Mouse (Mus musculus): ENCODE results near the gene Rhbdl1. TPM values are rescaled to one million over a fixed set of nuclear protein-coding genes. Genes with fewer than 3 reads are reported as not detected.

The Rhbdl1 gene
- polyA plus RNA-seq, 1 experiment from 2014 or later: not detected

Other genes starting within 250 kb of the Rhbdl1 start
- gene Gng13, start 120.1 kb downstream of the Rhbdl1 start, polyA plus RNA-seq (2014; fragmentation: Illumina TruSeq; extraction: RNeasy Lipid Tissue Mini Kit (QIAGEN cat#74804); ENCODE audit: low read depth, low replicate concordance): not detected
- gene Chtf18, start 109.9 kb downstream of the Rhbdl1 start, polyA plus RNA-seq (2014; fragmentation: Illumina TruSeq; extraction: RNeasy Lipid Tissue Mini Kit (QIAGEN cat#74804); ENCODE audit: low read depth, low replicate concordance): not detected
- not detected for gene Rpusd1, start 109.6 kb downstream of the Rhbdl1 start, polyA plus RNA-seq (2014; fragmentation: Illumina TruSeq; extraction: RNeasy Lipid Tissue Mini Kit (QIAGEN cat#74804); ENCODE audit: low read depth, low replicate concordance)
- gene Mslnl, start 101.3 kb downstream of the Rhbdl1 start, polyA plus RNA-seq (2014; fragmentation: Illumina TruSeq; extraction: RNeasy Lipid Tissue Mini Kit (QIAGEN cat#74804); ENCODE audit: low read depth, low replicate concordance): not detected
- not detected for gene Msln, start 82.9 kb downstream of the Rhbdl1 start, polyA plus RNA-seq (2014; fragmentation: Illumina TruSeq; extraction: RNeasy Lipid Tissue Mini Kit (QIAGEN cat#74804); ENCODE audit: low read depth, low replicate concordance)
- 2.3 TPM for gene Narfl, start 63.5 kb downstream of the Rhbdl1 start, polyA plus RNA-seq (2014; fragmentation: Illumina TruSeq; extraction: RNeasy Lipid Tissue Mini Kit (QIAGEN cat#74804); ENCODE audit: low read depth, low replicate concordance)
- not detected for gene Haghl, start 51.6 kb downstream of the Rhbdl1 start, polyA plus RNA-seq (2014; fragmentation: Illumina TruSeq; extraction: RNeasy Lipid Tissue Mini Kit (QIAGEN cat#74804); ENCODE audit: low read depth, low replicate concordance)
- gene Ccdc78, start 50.7 kb downstream of the Rhbdl1 start, polyA plus RNA-seq (2014; fragmentation: Illumina TruSeq; extraction: RNeasy Lipid Tissue Mini Kit (QIAGEN cat#74804); ENCODE audit: low read depth, low replicate concordance): not detected
- not detected for gene Fam173a, start 44.4 kb downstream of the Rhbdl1 start, polyA plus RNA-seq (2014; fragmentation: Illumina TruSeq; extraction: RNeasy Lipid Tissue Mini Kit (QIAGEN cat#74804); ENCODE audit: low read depth, low replicate concordance)
- not detected for gene AC134908.4, start 41.6 kb downstream of the Rhbdl1 start, polyA plus RNA-seq (2014; fragmentation: Illumina TruSeq; extraction: RNeasy Lipid Tissue Mini Kit (QIAGEN cat#74804); ENCODE audit: low read depth, low replicate concordance)
- gene Metrn, start 40.2 kb downstream of the Rhbdl1 start, polyA plus RNA-seq (2014; fragmentation: Illumina TruSeq; extraction: RNeasy Lipid Tissue Mini Kit (QIAGEN cat#74804); ENCODE audit: low read depth, low replicate concordance): 0.16 TPM
- gene Fbxl16, start 28.2 kb downstream of the Rhbdl1 start, polyA plus RNA-seq (2014; fragmentation: Illumina TruSeq; extraction: RNeasy Lipid Tissue Mini Kit (QIAGEN cat#74804); ENCODE audit: low read depth, low replicate concordance): 0.77 TPM
- gene Wdr24, start 13.7 kb downstream of the Rhbdl1 start, polyA plus RNA-seq (2014; fragmentation: Illumina TruSeq; extraction: RNeasy Lipid Tissue Mini Kit (QIAGEN cat#74804); ENCODE audit: low read depth, low replicate concordance): not detected
- gene Jmjd8, start 8.4 kb downstream of the Rhbdl1 start, polyA plus RNA-seq (2014; fragmentation: Illumina TruSeq; extraction: RNeasy Lipid Tissue Mini Kit (QIAGEN cat#74804); ENCODE audit: low read depth, low replicate concordance): 2.4 TPM
- 5.1 TPM for gene Stub1, start 3.9 kb downstream of the Rhbdl1 start, polyA plus RNA-seq (2014; fragmentation: Illumina TruSeq; extraction: RNeasy Lipid Tissue Mini Kit (QIAGEN cat#74804); ENCODE audit: low read depth, low replicate concordance)
- gene Gm20683, start 4.5 kb upstream of the Rhbdl1 start, polyA plus RNA-seq (2014; fragmentation: Illumina TruSeq; extraction: RNeasy Lipid Tissue Mini Kit (QIAGEN cat#74804); ENCODE audit: low read depth, low replicate concordance): not detected
- gene Rhot2, start 7.6 kb upstream of the Rhbdl1 start, polyA plus RNA-seq (2014; fragmentation: Illumina TruSeq; extraction: RNeasy Lipid Tissue Mini Kit (QIAGEN cat#74804); ENCODE audit: low read depth, low replicate concordance): 13.8 TPM
- gene Wdr90, start 24.2 kb upstream of the Rhbdl1 start, polyA plus RNA-seq (2014; fragmentation: Illumina TruSeq; extraction: RNeasy Lipid Tissue Mini Kit (QIAGEN cat#74804); ENCODE audit: low read depth, low replicate concordance): 1.2 TPM
- gene Mcrip2, start 31.5 kb upstream of the Rhbdl1 start, polyA plus RNA-seq (2014; fragmentation: Illumina TruSeq; extraction: RNeasy Lipid Tissue Mini Kit (QIAGEN cat#74804); ENCODE audit: low read depth, low replicate concordance): 2.5 TPM
- gene Mettl26, start 37.8 kb upstream of the Rhbdl1 start, polyA plus RNA-seq (2014; fragmentation: Illumina TruSeq; extraction: RNeasy Lipid Tissue Mini Kit (QIAGEN cat#74804); ENCODE audit: low read depth, low replicate concordance): 56.3 TPM
- gene Wfikkn1, start 43.6 kb upstream of the Rhbdl1 start, polyA plus RNA-seq (2014; fragmentation: Illumina TruSeq; extraction: RNeasy Lipid Tissue Mini Kit (QIAGEN cat#74804); ENCODE audit: low read depth, low replicate concordance): not detected
- 0.69 TPM for gene Rab40c, start 82.4 kb upstream of the Rhbdl1 start, polyA plus RNA-seq (2014; fragmentation: Illumina TruSeq; extraction: RNeasy Lipid Tissue Mini Kit (QIAGEN cat#74804); ENCODE audit: low read depth, low replicate concordance)
- gene Pigq, start 107.6 kb upstream of the Rhbdl1 start, polyA plus RNA-seq (2014; fragmentation: Illumina TruSeq; extraction: RNeasy Lipid Tissue Mini Kit (QIAGEN cat#74804); ENCODE audit: low read depth, low replicate concordance): 56.6 TPM
- 1.2 TPM for gene Nhlrc4, start 107.7 kb upstream of the Rhbdl1 start, polyA plus RNA-seq (2014; fragmentation: Illumina TruSeq; extraction: RNeasy Lipid Tissue Mini Kit (QIAGEN cat#74804); ENCODE audit: low read depth, low replicate concordance)
- gene A930017K11Rik, start 115.3 kb upstream of the Rhbdl1 start, polyA plus RNA-seq (2014; fragmentation: Illumina TruSeq; extraction: RNeasy Lipid Tissue Mini Kit (QIAGEN cat#74804); ENCODE audit: low read depth, low replicate concordance): not detected
- 0.69 TPM for gene Capn15, start 148.5 kb upstream of the Rhbdl1 start, polyA plus RNA-seq (2014; fragmentation: Illumina TruSeq; extraction: RNeasy Lipid Tissue Mini Kit (QIAGEN cat#74804); ENCODE audit: low read depth, low replicate concordance)
- 25.0 TPM for gene Rab11fip3, start 232.3 kb upstream of the Rhbdl1 start, polyA plus RNA-seq (2014; fragmentation: Illumina TruSeq; extraction: RNeasy Lipid Tissue Mini Kit (QIAGEN cat#74804); ENCODE audit: low read depth, low replicate concordance)

Data from kidney, adult 10 weeks (tissue).